Mouse (Mus musculus) kidney, adult 11 months (tissue): ENCODE data around the gene Csnk2a1.
A peak's percentile ranks its signal among the peaks of the same experiment; 100 is the strongest.
"Not testable (repeated sequence)": the region's sequence is repeated elsewhere in the genome, so short reads cannot be mapped to it uniquely, and the experiment has no call there.

Experiments
- DNase-seq: peaks from one replicate; pipeline ENCODE4 v3.0.0; 2022

Csnk2a1 gene

GRCm38 (mm10) chr2:152240580-152240979 is 13.9 kb downstream of the Csnk2a1 start:
- no peak for DNase-seq

- no peak for DNase-seq
Observed at GRCm38 (mm10) chr2:152247213-152247612, 20.6 kb downstream of the Csnk2a1 start.

GRCm38 (mm10) chr2:152250511-152250910 is 23.9 kb downstream of the Csnk2a1 start:
- no peak for DNase-seq

GRCm38 (mm10) chr2:152259739-152260138 is 33.1 kb downstream of the Csnk2a1 start:
- no peak for DNase-seq

- DNase-seq: no peak
Observed at GRCm38 (mm10) chr2:152273639-152274038, 47.0 kb downstream of the Csnk2a1 start.

GRCm38 (mm10) chr2:152281407-152281806 is 54.8 kb downstream of the Csnk2a1 start:
- no peak for DNase-seq

GRCm38 (mm10) chr2:152287560-152287959 is 60.9 kb downstream of the Csnk2a1 start:
- no peak for DNase-seq

- DNase-seq: no peak
Observed at GRCm38 (mm10) chr2:152288046-152288445, 61.4 kb downstream of the Csnk2a1 start.

- DNase-seq: not testable (repeated sequence)
Observed at GRCm38 (mm10) chr2:152289623-152290022, 63.0 kb downstream of the Csnk2a1 start.

- DNase-seq: no peak
Observed at GRCm38 (mm10) chr2:152292475-152292874, 65.8 kb downstream of the Csnk2a1 start.

- no peak for DNase-seq
Observed at GRCm38 (mm10) chr2:152293179-152293726, 66.6 kb downstream of the Csnk2a1 start.

- peak; percentile 93 for DNase-seq
Observed at GRCm38 (mm10) chr2:152293727-152294475, 67.3 kb downstream of the Csnk2a1 start, which contains the start of gene Tbc1d20. Tbc1d20 (plus strand) TSS chr2:152293828.

GRCm38 (mm10) chr2:152294541-152294940 is 67.9 kb downstream of the Csnk2a1 start:
- DNase-seq: no peak

- DNase-seq: no peak
Observed at GRCm38 (mm10) chr2:152302862-152303261, 76.2 kb downstream of the Csnk2a1 start.

- DNase-seq: no peak
Observed at GRCm38 (mm10) chr2:152303781-152304180, 77.1 kb downstream of the Csnk2a1 start.

- no peak for DNase-seq
Observed at GRCm38 (mm10) chr2:152305480-152305879, 78.8 kb downstream of the Csnk2a1 start.

GRCm38 (mm10) chr2:152307186-152307585 is 80.5 kb downstream of the Csnk2a1 start:
- DNase-seq: no peak

GRCm38 (mm10) chr2:152312996-152313395 is 86.4 kb downstream of the Csnk2a1 start:
- DNase-seq: no peak

GRCm38 (mm10) chr2:152313926-152314325 is 87.3 kb downstream of the Csnk2a1 start:
- DNase-seq: no peak

- DNase-seq: no peak
Observed at GRCm38 (mm10) chr2:152317054-152317453, 90.4 kb downstream of the Csnk2a1 start.

GRCm38 (mm10) chr2:152321558-152321957 is 94.9 kb downstream of the Csnk2a1 start:
- DNase-seq: no peak

- no peak for DNase-seq
Observed at GRCm38 (mm10) chr2:152322198-152322597, 95.6 kb downstream of the Csnk2a1 start.

- no peak for DNase-seq
Observed at GRCm38 (mm10) chr2:152323971-152324370, 97.3 kb downstream of the Csnk2a1 start.

- no peak for DNase-seq
Observed at GRCm38 (mm10) chr2:152324842-152325241, 98.2 kb downstream of the Csnk2a1 start.

GRCm38 (mm10) chr2:152326157-152326556 is 99.5 kb downstream of the Csnk2a1 start:
- no peak for DNase-seq
